ENCODE assay signal across 20 mouse cellular contexts in genomic region chr5:134790080-134790995, GRCm38 (mm10). TPM values are rescaled to one million over a fixed set of nuclear protein-coding genes. Genes with fewer than 3 reads are reported as not detected.
A peak's percentile ranks its signal among the peaks of the same experiment; 100 is the strongest.
DNase-seq lines count a peak whose midpoint lies in the region; ATAC-seq lines count a peak whose summit lies in the region.
"Had no signal": no experiment of that assay in that cellular context is flagged by ENCODE, and none has a peak within 500 bp of the region (broad histone marks: within the 10 kb centered on the region; RNA-seq: fewer than 3 reads in every experiment).

No protein-coding gene starts in this region.

- intact Hi-C loops in gastrocnemius, postnatal 36 days (cut with DNase I): no loop called here

- peaks cover 8% of the 10 kb centered on the region; the same call in 1 of the 2 replicates for H3K27me3 ChIP-seq in limb, embryonic 12.5 days
- H3K27me3 ChIP-seq: liver, embryonic 13.5 days; lung, embryonic 15.5 days had no signal

- H3K4me2 ChIP-seq in limb, embryonic 12.5 days: no peak overlapping the region
- H3K4me2 ChIP-seq: heart, embryonic 15.5 days; liver, embryonic 13.5 days; lung, embryonic 15.5 days had no signal

- peak; percentile 28 for DNase-seq in gastrocnemius, adult 18-20 months (ENCODE audit: low spot score)
- DNase-seq in gastrocnemius, postnatal 36 days: no peak
- peak; percentile 56 for DNase-seq in lung, postnatal 10 days
- DNase-seq in lung, postnatal 25 days (ENCODE audit: low spot score): no peak
- DNase-seq in heart, adult 8-10 months (ENCODE audit: low spot score): no peak
- DNase-seq: adrenal gland, adult 2 months; cerebellum, adult 11-12 months; cerebellum, postnatal 25 days; heart, adult 11 months; liver, embryonic 13.5 days; midbrain, embryonic 14.5 days had no signal

- peaks cover 28% of the 10 kb centered on the region for H3K4me1 ChIP-seq in limb, embryonic 12.5 days (replicated peaks)
- H3K4me1 ChIP-seq: liver, embryonic 13.5 days had no signal

- 25% methylated on average over 15 of the region's 15 CpGs for WGBS in limb, embryonic 12.5 days

- no peak overlapping the region for H3K9ac ChIP-seq in limb, embryonic 12.5 days (replicated peaks)
- H3K9ac ChIP-seq: heart, embryonic 15.5 days; liver, embryonic 13.5 days; lung, embryonic 15.5 days had no signal

- no peak overlapping the region for H3K4me3 ChIP-seq in limb, embryonic 12.5 days (replicated peaks)
- H3K4me3 ChIP-seq: heart, embryonic 15.5 days; liver, embryonic 13.5 days; lung, embryonic 15.5 days had no signal

- ATAC-seq in limb, embryonic 12.5 days (ENCODE audit: insufficient number of reproducible peaks, insufficient read depth, low FRiP score, low TSS enrichment, low read depth): 0 out of 2 replicates have a peak, but pooled peaks have one; percentile 41
- ATAC-seq in cerebellum, adult (ENCODE audit: insufficient number of reproducible peaks, low FRiP score, low TSS enrichment): no peak
- ATAC-seq: hindbrain, postnatal 0 days had no signal

- no peaks in the 10 kb centered on the region for H3K36me3 ChIP-seq in limb, embryonic 12.5 days
- H3K36me3 ChIP-seq: heart, embryonic 15.5 days; liver, embryonic 13.5 days; lung, embryonic 15.5 days had no signal

- peaks cover 12% of the 10 kb centered on the region for H3K9me3 ChIP-seq in limb, embryonic 12.5 days
- H3K9me3 ChIP-seq: heart, embryonic 15.5 days; liver, embryonic 13.5 days; lung, embryonic 15.5 days had no signal

- H3K27ac ChIP-seq in limb, embryonic 12.5 days: peak overlapping the region; percentile 41; the same call in 1 of the 2 replicates
- H3K27ac ChIP-seq: heart, embryonic 15.5 days; hindbrain, postnatal 0 days; liver, embryonic 13.5 days; lung, embryonic 15.5 days had no signal

RNA-seq across cellular contexts. Expression of gene Eln, which starts 43.2 kb away (rescaled TPM):
- total RNA-seq in gastrocnemius, adult 18-20 months (2021): 10 to 100 TPM; 14.1 to 15.7 TPM
- 10 to 100 TPM; 24.0 to 41.8 TPM for total RNA-seq in gastrocnemius, postnatal 36 days (2021)
- polyA plus RNA-seq in limb, embryonic 12.5 days (2016; fragmentation: Nextera tagmentation; extraction: Ambion mirVana): 12.4 and 12.9 TPM in 2 replicates
- total RNA-seq in heart, adult 8-10 months (2022): 10 to 100 TPM; 14.7 to 26.2 (median 17.6) TPM
- total RNA-seq: CH12.LX; hematopoietic stem cell, adult 5-6 weeks; megakaryocyte progenitor cell, adult 5-6 weeks; neutrophil, adult 5-6 weeks had no signal

Comparison
In these comparisons a context has a peak if more than half of its experiments do, and no peak if none do; other contexts are left out.
1. DNase-seq: peak in gastrocnemius, adult 18-20 months (single experiment) and lung, postnatal 10 days (single experiment); none in gastrocnemius, postnatal 36 days (0 of 2), lung, postnatal 25 days (single experiment) and heart, adult 8-10 months (single experiment).